Mouse (Mus musculus): Measurements from ENCODE around the gene Filip1.

GRCm38 (mm10) chr9:79950666-79951065 is 62.0 kb downstream of the Filip1 start:
- no peak for TF ChIP-seq CTCF (IDR thresholded peaks at IDR 0.05; ENCODE audit: control insufficient read depth, insufficient read depth, low read length)
- TF ChIP-seq POLR2A (IDR thresholded peaks at IDR 0.05; ENCODE audit: borderline replicate concordance, control insufficient read depth, low read depth, low read length), result no peak

All from bone marrow, adult 2 months (tissue).